Mouse (Mus musculus) testis, postnatal 10 days (tissue): ENCODE data around the gene Fcnb.

Experiments used
- DNase-seq: peaks from one replicate; pipeline ENCODE4 v3.0.0; 2021; ENCODE audit warnings: low spot score

Gene Fcnb

GRCm38 (mm10) chr2:28084768-28085167, at the start of gene Fcnb:
TSS of gene Fcnb (minus strand) at chr2:28084885.
- DNase-seq: no peak

DNA sequence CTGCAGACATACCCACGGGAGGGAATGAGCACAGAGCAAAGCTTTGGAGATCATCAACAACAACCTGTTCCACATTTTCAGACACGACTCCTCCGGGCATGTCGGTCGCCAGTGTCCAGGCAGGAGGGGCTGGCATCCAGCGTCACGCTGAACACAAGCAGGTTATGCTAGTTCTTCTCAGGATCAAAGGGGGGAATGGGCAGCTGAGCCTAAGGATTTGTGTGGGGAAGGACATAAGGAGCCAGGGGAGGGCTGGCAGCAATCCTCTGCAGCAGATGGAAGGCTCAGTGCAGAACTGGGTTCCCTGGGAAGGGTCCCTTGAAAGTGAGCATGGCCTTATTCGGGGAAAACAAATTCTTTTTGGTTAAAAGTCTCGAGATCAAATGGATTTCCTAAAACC, 49.1 kb upstream of the Fcnb start:
- DNase-seq: no peak

- no peak for DNase-seq
Observed at GRCm38 (mm10) chr2:28132117-28132516, 47.4 kb upstream of the Fcnb start.

DNA sequence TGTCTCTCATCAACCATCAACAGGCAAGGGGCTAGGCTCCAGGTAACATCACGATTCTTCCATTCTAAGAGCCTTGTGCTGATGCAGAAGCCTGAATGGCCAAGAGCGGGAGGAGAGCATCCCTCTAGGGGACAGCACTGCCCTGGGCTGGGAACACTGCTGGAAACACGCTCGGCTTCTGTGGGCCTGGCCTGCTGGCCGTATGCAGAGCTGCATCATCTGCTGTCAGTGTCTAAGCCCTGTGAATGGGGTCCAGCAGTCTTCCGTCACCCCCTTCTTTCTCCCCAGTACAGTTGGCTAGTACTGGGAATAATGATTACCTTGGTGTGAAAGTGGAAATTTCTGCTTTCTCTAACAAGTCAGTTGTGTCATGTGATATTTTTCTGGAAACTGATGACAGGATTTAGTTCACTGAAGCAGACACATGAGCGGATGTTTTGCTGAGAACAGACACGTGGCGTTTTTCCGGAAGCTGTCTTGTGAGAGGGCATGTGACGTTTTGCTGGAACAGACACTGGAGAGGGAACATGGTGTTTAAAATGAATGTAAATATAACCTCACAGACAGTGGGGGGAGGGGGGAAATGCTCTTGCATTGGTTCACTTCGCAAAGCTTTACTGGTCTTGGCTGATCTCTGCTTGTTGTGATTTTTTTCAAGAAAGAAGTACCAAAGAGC, 42.2 kb upstream of the Fcnb start:
- no peak for DNase-seq

GRCm38 (mm10) chr2:28123910-28124309, 39.2 kb upstream of the Fcnb start:
- DNase-seq: no peak

DNA sequence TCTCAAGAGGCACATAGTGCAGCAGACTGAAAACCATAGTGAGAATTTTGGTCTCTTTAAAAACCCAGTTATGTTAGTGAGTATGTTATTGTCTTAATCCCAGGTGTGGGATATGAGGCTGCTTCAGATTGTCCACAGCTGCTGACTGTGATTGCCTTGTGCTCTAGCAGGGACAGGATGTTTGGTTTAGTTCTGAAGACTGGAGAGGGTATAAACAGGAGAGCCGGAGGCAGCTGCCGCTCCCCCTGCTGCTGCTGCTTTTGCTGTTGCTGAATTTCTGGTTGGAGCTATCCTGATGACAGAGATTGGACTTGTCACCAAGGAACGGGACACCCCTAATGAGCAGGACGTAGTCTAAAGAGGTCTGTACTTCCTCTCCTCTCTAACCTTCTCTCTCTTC, 36.6 kb upstream of the Fcnb start:
- DNase-seq: no peak

DNA sequence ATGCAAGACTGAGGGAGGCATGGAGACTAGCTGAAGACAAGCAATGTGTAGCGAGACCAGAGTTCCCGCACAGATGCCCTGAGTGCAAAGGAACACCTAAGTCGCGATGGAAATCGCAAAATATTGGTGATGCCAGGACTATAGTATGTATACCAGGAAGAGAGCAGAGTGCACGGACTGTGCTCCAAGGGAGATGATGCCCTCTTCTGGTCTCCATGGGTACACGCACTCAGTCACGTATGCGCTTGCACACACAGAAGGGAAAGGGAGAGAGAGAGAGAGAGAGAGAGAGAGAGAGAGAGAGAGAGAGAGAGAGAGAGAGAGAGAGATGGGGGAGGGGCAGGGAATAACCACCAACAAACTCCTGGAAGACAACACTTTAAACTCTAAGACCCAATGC, 35.7 kb upstream of the Fcnb start:
- no peak for DNase-seq

DNA sequence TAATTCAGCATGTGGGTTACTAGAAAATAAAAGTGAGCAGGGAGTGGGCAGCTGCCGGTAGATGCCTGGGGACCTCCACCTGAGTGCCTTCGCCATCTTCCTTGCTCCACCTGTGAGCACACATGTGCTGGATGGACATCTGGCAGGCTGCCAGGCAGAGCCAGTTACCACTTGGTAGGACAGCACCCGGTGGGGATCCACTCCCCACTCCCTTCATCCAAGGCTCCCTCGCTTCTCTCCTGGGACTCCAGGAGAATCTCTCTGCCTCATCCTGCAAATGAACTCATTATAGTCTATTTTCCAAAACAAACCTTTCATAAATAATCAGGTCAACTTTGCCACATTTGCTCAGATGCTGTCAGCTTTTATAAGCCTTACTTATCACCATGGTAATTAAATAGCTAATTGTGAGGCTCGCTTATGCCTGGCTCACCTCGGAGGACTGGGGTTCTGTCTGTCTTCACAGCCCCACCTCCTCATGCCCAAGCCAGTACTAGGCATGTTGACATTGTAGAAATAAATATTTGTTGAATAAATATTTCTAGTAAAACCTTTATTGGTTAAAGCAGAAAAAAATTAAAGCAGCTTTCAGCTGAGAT, 33.9 kb upstream of the Fcnb start:
- peak; percentile 51 for DNase-seq

DNA sequence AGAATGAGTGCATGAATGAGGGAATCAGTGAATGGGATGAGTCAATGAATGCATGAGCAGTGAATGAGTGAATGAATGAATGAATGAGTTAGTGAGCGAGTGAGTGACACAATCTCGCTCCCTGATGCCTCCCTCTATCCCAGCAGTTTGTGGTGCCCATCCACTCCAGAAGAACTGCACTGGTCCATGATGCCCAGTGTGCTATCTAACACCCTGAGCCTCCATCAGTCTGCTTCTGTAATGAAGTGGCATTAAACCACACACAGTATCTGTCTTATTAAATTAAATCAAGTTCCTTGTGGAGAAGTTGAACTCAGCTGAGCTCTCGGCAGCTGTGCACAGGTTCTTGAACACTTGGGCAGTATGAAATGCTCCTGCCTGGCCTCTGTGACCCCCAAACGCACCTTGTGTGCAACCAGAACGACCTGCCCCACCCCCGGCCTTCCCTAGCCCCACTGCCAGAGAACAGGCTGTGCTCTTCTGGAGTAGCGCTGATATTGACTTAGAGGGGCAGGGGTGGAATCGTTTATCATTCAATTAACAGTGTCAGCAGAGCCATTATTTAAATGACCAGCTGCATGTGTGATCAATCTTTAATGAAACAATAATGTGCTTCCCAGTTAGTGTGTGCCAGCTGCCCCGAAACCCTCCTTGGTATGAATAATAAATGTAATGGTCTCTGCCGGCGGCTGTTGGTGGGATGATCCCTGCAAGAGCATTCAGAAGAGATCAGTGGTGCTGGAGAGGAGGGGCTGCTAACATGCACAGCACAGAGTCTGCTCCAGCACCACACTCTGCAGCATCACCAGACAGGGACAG, 33.0 kb upstream of the Fcnb start:
- DNase-seq: no peak

DNA sequence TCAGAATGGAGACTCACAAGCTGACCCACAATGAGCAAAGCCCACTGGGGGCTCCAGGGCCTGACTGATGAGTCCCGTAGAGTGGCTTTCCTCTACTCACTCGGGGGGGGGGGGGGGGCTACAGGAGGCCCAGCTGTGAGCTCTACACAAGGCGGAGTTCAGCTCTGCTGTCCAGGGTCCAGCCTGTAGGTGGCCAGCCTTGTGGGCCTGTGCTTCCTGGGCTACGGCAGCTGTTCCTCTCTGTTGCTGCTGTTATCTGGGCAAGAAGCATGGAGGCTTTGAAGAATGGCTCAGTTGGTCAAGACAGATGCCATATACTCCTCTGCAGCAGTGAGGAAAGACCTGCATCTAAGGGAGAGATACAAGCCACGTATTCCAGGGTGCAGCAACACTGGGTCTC, 24.1 kb upstream of the Fcnb start:
- DNase-seq: no peak

DNA sequence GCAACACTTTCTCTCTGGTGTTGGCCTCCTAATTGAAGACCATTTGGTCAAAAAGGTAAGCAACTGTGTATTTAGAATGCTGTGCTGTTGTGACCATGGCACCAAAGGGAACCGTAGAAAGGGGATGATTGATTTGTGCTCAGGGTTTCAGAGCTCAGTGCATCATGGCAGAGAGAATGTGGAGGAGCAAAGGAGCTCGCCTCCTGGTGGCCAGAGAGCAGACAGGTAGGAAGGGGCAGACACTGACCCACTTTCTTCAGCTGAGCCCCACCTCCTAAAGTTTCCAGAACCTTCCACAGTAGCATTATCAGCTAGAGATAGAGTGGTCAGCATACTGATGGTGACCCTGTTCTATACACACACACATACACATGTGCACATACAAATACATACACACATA, 21.3 kb upstream of the Fcnb start:
- no peak for DNase-seq

GRCm38 (mm10) chr2:28103653-28104052, 19.0 kb upstream of the Fcnb start:
- no peak for DNase-seq

- DNase-seq: no peak
Observed at GRCm38 (mm10) chr2:28101892-28102291, 17.2 kb upstream of the Fcnb start.

DNA sequence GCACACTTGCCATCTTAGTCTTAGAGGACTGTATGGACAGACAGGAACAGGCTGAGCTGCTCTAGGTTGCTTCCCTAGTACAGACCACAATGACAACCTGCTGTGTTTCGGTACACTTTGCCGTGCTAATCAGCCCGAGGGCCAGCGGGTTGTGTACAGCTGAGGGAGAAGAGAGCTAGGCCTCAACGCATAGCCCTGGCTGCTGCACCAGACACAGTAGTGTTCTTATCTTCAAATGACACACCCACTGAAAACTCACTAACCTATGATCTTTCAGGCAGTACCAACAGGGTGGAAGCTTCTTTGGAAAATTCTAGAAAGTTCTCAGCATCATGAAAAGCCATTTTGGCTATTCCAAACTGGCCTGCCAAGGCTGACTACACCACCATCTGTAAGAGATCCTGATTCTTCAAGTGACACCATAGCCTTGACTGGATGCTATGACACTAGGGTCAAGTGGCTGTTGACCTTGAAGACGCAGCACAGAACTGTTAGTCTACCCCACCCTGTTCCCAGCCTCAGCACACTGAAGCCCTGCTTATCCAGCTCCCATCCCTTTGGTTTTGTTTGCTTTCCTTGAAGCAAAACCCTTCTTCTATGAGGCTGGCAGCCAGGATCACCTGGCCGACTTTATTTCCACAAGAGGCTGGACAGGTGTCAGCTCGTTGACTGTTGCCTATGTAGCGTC, 16.3 kb upstream of the Fcnb start:
- no peak for DNase-seq

DNA sequence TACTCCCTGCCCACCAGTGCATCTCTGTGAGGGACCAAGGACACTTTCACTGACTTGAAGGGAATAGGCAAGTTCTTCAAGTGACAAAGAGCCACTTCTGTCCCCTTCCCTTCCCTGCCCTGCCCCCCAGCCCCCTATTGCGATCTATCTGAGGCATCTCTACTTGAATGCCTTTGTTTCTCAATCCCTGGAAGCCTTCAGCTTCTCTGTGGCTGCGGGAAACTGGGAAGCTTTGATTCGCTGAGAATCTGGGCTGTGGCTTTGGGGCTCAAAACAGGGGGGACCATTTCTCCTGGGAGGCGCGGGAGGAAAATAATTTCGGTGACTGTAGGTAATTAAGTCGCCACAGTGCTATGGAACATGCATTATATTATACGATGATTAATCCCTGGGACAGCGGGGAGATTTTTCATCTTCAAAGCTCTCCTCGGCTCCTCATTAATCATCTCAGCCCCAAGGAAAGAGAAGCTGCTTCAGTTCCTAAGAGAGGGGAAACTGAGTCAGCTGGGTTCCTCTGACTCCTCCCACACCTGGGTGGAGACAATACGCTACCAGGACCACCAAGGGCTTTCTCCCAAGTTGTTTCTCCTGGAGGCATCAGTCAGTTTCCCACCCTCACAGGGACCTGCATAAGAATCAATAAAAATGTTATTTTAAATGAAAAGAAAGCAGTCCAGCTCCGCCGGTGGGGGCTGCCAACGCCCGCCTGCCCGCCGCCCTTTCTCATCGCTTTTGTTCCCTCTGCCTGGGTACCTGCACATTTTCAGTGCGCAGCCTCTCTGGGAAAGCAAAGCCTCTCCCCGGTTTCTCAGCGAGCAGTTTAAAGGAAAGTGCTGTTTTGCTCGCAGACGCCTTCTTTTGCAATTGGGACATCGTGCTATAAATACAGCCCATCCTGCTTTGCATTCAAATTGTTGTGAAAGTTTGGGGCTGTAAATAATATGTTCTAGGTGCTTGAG, 14.1 kb upstream of the Fcnb start:
- DNase-seq: no peak

GRCm38 (mm10) chr2:28096751-28097309, 12.1 kb upstream of the Fcnb start:
- DNase-seq: no peak

DNA sequence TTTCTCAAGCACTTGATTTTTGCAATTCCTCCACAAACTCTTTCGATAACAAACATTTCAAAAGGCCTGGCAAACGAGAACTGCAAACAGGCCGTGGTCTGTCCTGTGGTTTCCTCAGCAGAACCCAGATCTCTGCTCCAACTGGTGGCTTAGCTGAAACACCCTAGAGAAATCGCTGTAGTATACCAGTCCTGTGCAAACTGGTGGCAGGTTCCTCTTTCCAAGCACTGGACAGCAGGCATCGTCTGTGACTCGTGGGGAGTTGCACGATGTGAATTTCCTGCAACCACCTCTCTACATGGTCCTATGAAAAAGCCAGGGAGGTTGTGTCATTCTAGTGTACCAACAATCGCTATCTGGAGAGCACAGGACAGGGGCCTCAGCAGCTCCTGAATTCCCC, 7.4 kb upstream of the Fcnb start:
- DNase-seq: no peak

GRCm38 (mm10) chr2:28091042-28091441, 6.4 kb upstream of the Fcnb start:
- no peak for DNase-seq

- no peak for DNase-seq
Observed at GRCm38 (mm10) chr2:28090299-28091008, 5.8 kb upstream of the Fcnb start.

DNA sequence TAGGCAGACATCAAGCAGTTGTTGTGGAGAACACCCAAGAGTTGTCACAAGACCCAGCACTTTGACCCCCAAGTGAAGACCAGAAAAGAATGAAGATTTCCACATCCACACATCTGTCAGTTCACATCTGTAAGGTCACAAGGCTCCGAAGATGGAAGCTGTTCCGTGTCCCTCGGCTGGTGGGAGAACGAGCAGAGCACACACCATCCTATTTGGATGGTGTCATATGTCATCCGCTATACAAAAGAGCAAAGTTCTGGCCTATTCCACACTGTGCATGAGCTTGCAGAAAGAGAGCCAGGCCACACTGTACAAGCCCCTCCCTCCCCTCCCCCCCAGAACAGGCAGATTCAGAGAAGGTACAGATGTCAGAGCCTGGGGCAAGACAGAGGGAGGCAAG, 4.4 kb upstream of the Fcnb start:
- DNase-seq: no peak

DNA sequence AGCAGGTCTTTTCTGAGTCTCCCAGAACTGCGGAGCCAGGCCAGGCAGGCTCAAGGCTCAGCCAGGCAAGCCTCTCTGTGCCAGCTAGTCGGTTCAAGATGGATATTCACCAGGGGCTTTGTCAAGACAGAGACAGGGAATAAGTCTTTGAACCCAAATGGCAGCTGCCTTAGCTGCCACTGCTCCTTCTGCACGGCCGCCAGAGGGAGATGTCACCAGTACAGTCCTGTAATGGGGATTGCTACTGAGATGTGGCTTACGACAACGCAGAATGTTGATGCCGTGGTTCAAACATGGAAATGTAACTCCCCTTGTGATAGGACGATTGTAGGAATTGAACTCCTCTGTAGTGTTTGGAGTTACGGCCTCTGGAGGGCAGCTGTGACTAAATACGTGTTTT, 1.4 kb upstream of the Fcnb start:
- DNase-seq: no peak
